In genomic region chr17:23694491-23694890, GRCm38 (mm10) we compare ENCODE assay signal across 29 mouse cellular contexts. TPM values are rescaled to one million over a fixed set of nuclear protein-coding genes. Genes with fewer than 3 reads are reported as not detected.
DNase-seq lines count a peak whose midpoint lies in the region; ATAC-seq and TF ChIP-seq lines count a peak whose summit lies in the region.
"Had no signal": no experiment of that assay in that cellular context is flagged by ENCODE, and none has a peak within 500 bp of the region (broad histone marks: within the 10 kb centered on the region; RNA-seq: fewer than 3 reads in every experiment).

No protein-coding gene starts in this region.

- no peak overlapping the region for H3K4me3 ChIP-seq in intestine, embryonic 14.5 days (ENCODE audit: low read depth, low read length)
- H3K4me3 ChIP-seq in intestine, postnatal 0 days (ENCODE audit: low read depth, low read length) = no peak overlapping the region
- H3K4me3 ChIP-seq in lung, embryonic 16.5 days (ENCODE audit: low read length) = no peak overlapping the region
- no peak overlapping the region for H3K4me3 ChIP-seq in embryonic facial prominence, embryonic 10.5 days
- no peak overlapping the region for H3K4me3 ChIP-seq in layer of hippocampus, adult 2 months
- H3K4me3 ChIP-seq: forebrain, embryonic 10.5 days; heart, embryonic 10.5 days; hindbrain, embryonic 10.5 days; left cerebral cortex, adult 2 months had no signal

- no peaks in the 10 kb centered on the region; the same call in 1 of the 2 replicates for H3K4me1 ChIP-seq in intestine, embryonic 14.5 days (replicated peaks; ENCODE audit: control insufficient read depth, insufficient read depth, low read length)
- no peaks in the 10 kb centered on the region for H3K4me1 ChIP-seq in intestine, postnatal 0 days (replicated peaks; ENCODE audit: control insufficient read depth, insufficient read depth, low read length)
- peaks cover 12% of the 10 kb centered on the region for H3K4me1 ChIP-seq in lung, embryonic 16.5 days (replicated peaks; ENCODE audit: control insufficient read depth, insufficient read depth, low read length)
- H3K4me1 ChIP-seq in embryonic facial prominence, embryonic 10.5 days = peaks cover 46% of the 10 kb centered on the region

- no peaks in the 10 kb centered on the region for H3K36me3 ChIP-seq in intestine, embryonic 14.5 days (ENCODE audit: control insufficient read depth, insufficient read depth, low read length)
- H3K36me3 ChIP-seq in intestine, postnatal 0 days (ENCODE audit: control insufficient read depth, insufficient read depth) = no peaks in the 10 kb centered on the region
- H3K36me3 ChIP-seq in lung, embryonic 16.5 days (ENCODE audit: control insufficient read depth, insufficient read depth, low read length) = no peaks in the 10 kb centered on the region
- no peaks in the 10 kb centered on the region for H3K36me3 ChIP-seq in embryonic facial prominence, embryonic 10.5 days (replicated peaks)
- H3K36me3 ChIP-seq: forebrain, embryonic 10.5 days; heart, embryonic 10.5 days; hindbrain, embryonic 10.5 days had no signal

- peak; percentile 70 for ATAC-seq in intestine, embryonic 14.5 days (replicated peaks; ENCODE audit: low FRiP score, low TSS enrichment, low read depth)
- no peak for ATAC-seq in intestine, postnatal 0 days
- peak; percentile 38; the same call in 1 of the 2 replicates for ATAC-seq in lung, embryonic 16.5 days (ENCODE audit: low read depth)
- ATAC-seq: forebrain, embryonic 16.5 days; hindbrain, embryonic 16.5 days had no signal

- H3K4me2 ChIP-seq in intestine, embryonic 14.5 days (ENCODE audit: low read length) = no peak overlapping the region
- H3K4me2 ChIP-seq in intestine, postnatal 0 days (replicated peaks; ENCODE audit: low read depth) = no peak overlapping the region
- H3K4me2 ChIP-seq in lung, embryonic 16.5 days (ENCODE audit: low read depth, low read length) = no peak overlapping the region

- H3K9me3 ChIP-seq in intestine, embryonic 14.5 days (ENCODE audit: control insufficient read depth, low read length) = no peaks in the 10 kb centered on the region
- no peaks in the 10 kb centered on the region for H3K9me3 ChIP-seq in intestine, postnatal 0 days (ENCODE audit: control insufficient read depth)
- H3K9me3 ChIP-seq in lung, embryonic 16.5 days (ENCODE audit: control insufficient read depth, low read length) = no peaks in the 10 kb centered on the region
- H3K9me3 ChIP-seq in embryonic facial prominence, embryonic 10.5 days = no peaks in the 10 kb centered on the region
- H3K9me3 ChIP-seq: forebrain, embryonic 10.5 days; heart, embryonic 10.5 days; hindbrain, embryonic 10.5 days had no signal

- no peak overlapping the region for H3K27ac ChIP-seq in intestine, embryonic 14.5 days (ENCODE audit: low read depth)
- no peak overlapping the region for H3K27ac ChIP-seq in intestine, postnatal 0 days (ENCODE audit: low read depth, low read length)
- peak overlapping the region; percentile 68 for H3K27ac ChIP-seq in lung, embryonic 16.5 days (ENCODE audit: low read length)
- 0 out of 2 replicates have a peak overlapping the region, but pooled peaks have one; percentile 36 for H3K27ac ChIP-seq in embryonic facial prominence, embryonic 10.5 days (replicated peaks)
- H3K27ac ChIP-seq in layer of hippocampus, adult 2 months = no peak overlapping the region
- H3K27ac ChIP-seq: forebrain, embryonic 10.5 days; heart, embryonic 10.5 days; hindbrain, embryonic 10.5 days; left cerebral cortex, adult 2 months had no signal

- no peak for DNase-seq in intestine, embryonic 14.5 days (ENCODE audit: low spot score)
- DNase-seq in lung, adult 18-20 months = no peak
- peak; percentile 22 for DNase-seq in embryonic facial prominence, embryonic 10.5 days (ENCODE audit: low spot score)
- no peak for DNase-seq in heart, postnatal 10 days
- DNase-seq in right cerebral cortex, adult 2 months (ENCODE audit: low spot score in 2 of 2) = no peak
- no peak for DNase-seq in layer of hippocampus, adult 2 months (ENCODE audit: low spot score in 2 of 2)
- DNase-seq: adrenal gland, postnatal 14 days; cerebellum, adult 2 months; cerebellum, postnatal 36 days; gastrocnemius, postnatal 10 days; kidney, adult 2 months; kidney, postnatal 4 days; left cerebral cortex, postnatal 4 days; lung, postnatal 4 days; midbrain, embryonic 14.5 days had no signal

- TF ChIP-seq CTCF in intestine, postnatal 0 days (IDR thresholded peaks at IDR 0.05; ENCODE audit: low read depth) = no peak
- TF ChIP-seq CTCF in layer of hippocampus, adult 2 months (conservative IDR thresholded peaks at IDR 0.05) = no peak

- 62% methylated on average over 1 of the region's 1 CpGs for WGBS in intestine, embryonic 14.5 days
- WGBS in intestine, postnatal 0 days = 50% methylated on average over 1 of the region's 1 CpGs
- WGBS in lung, embryonic 16.5 days = 44% methylated on average over 1 of the region's 1 CpGs
- WGBS in embryonic facial prominence, embryonic 10.5 days = 65% methylated on average over 1 of the region's 1 CpGs

- intact Hi-C loops in heart, postnatal 10 days (cut with DNase I) = no loop called here

- H3K9ac ChIP-seq in intestine, embryonic 14.5 days (ENCODE audit: low read length) = no peak overlapping the region
- H3K9ac ChIP-seq in intestine, postnatal 0 days (ENCODE audit: low read depth, low read length) = no peak overlapping the region
- H3K9ac ChIP-seq in lung, embryonic 16.5 days (ENCODE audit: low read length) = no peak overlapping the region

- peaks cover 10% of the 10 kb centered on the region; the same call in 1 of the 2 replicates for H3K27me3 ChIP-seq in intestine, embryonic 14.5 days (replicated peaks; ENCODE audit: control insufficient read depth, insufficient read depth, low read length)
- H3K27me3 ChIP-seq in intestine, postnatal 0 days (replicated peaks; ENCODE audit: control insufficient read depth, insufficient read depth, low read length) = peaks cover 3% of the 10 kb centered on the region; the same call in 1 of the 2 replicates
- peaks cover 8% of the 10 kb centered on the region for H3K27me3 ChIP-seq in lung, embryonic 16.5 days (ENCODE audit: control insufficient read depth, insufficient read depth, low read depth, low read length)
- H3K27me3 ChIP-seq in embryonic facial prominence, embryonic 10.5 days (replicated peaks; ENCODE audit: low read depth, poor library complexity, severe bottlenecking) = peaks cover 30% of the 10 kb centered on the region

RNA-seq across cellular contexts. Expression of gene Cldn9, which starts 10.7 kb away (rescaled TPM):
- 1.1 and 1.3 TPM in 2 replicates for polyA plus RNA-seq in intestine, embryonic 14.5 days (2014; fragmentation: Nextera tagmentation; extraction: Ambion mirVana)
- polyA plus RNA-seq in intestine, postnatal 0 days (2015; fragmentation: Nextera tagmentation; extraction: Ambion mirVana) = 0.23 and 0.34 TPM in 2 replicates
- 2.4 and 2.6 TPM in 2 replicates for polyA plus RNA-seq in lung, embryonic 16.5 days (2015; fragmentation: Nextera tagmentation; extraction: Ambion mirVana)
- polyA plus RNA-seq in embryonic facial prominence, embryonic 10.5 days (2016; fragmentation: Nextera tagmentation; extraction: Ambion mirVana) = 10.5 and 13.5 TPM in 2 replicates
- total RNA-seq in heart, postnatal 10 days (2021) = not detected
- under 1 TPM in 1 of 2 experiments, not detected in 1; 0.25 TPM for total RNA-seq in layer of hippocampus, adult 2 months (2021)
- total RNA-seq: adrenal gland, postnatal 14 days; granulocyte monocyte progenitor cell, adult 5-6 weeks; liver, adult 2 months; megakaryocyte-erythroid progenitor cell, adult 5-6 weeks had no signal
- polyA plus RNA-seq: liver, adult 2 months; liver, embryonic 16.5 days; urinary bladder, adult 2 months had no signal

RNA-seq across cellular contexts. Expression of gene Cldn6, which starts 15.4 kb away (rescaled TPM):
- 88.4 and 97.9 TPM in 2 replicates for polyA plus RNA-seq in intestine, embryonic 14.5 days (2014; fragmentation: Nextera tagmentation; extraction: Ambion mirVana)
- 0.38 and 0.42 TPM in 2 replicates for polyA plus RNA-seq in intestine, postnatal 0 days (2015; fragmentation: Nextera tagmentation; extraction: Ambion mirVana)
- 196 and 206 TPM in 2 replicates for polyA plus RNA-seq in lung, embryonic 16.5 days (2015; fragmentation: Nextera tagmentation; extraction: Ambion mirVana)
- 77.2 and 81.3 TPM in 2 replicates for polyA plus RNA-seq in embryonic facial prominence, embryonic 10.5 days (2016; fragmentation: Nextera tagmentation; extraction: Ambion mirVana)
- not detected for total RNA-seq in heart, postnatal 10 days (2021)
- total RNA-seq in layer of hippocampus, adult 2 months (2021) = not detected
- total RNA-seq: gastrocnemius, postnatal 10 days; left cerebral cortex, adult 2 months; liver, adult 2 months; megakaryocyte-erythroid progenitor cell, adult 5-6 weeks had no signal
- polyA plus RNA-seq: midbrain, embryonic 14.5 days; neural tube, embryonic 14.5 days; urinary bladder, adult 2 months had no signal

RNA-seq across cellular contexts. Expression of gene Tnfrsf12a, which starts 17.2 kb away (rescaled TPM):
- 23.3 and 24.4 TPM in 2 replicates for polyA plus RNA-seq in intestine, embryonic 14.5 days (2014; fragmentation: Nextera tagmentation; extraction: Ambion mirVana)
- polyA plus RNA-seq in intestine, postnatal 0 days (2015; fragmentation: Nextera tagmentation; extraction: Ambion mirVana) = 46.6 and 50.9 TPM in 2 replicates
- 22.0 and 23.1 TPM in 2 replicates for polyA plus RNA-seq in lung, embryonic 16.5 days (2015; fragmentation: Nextera tagmentation; extraction: Ambion mirVana)
- 4.6 and 6.4 TPM in 2 replicates for polyA plus RNA-seq in embryonic facial prominence, embryonic 10.5 days (2016; fragmentation: Nextera tagmentation; extraction: Ambion mirVana)
- 100 to 1,000 TPM; 138 to 142 TPM for total RNA-seq in heart, postnatal 10 days (2021)
- total RNA-seq in layer of hippocampus, adult 2 months (2021) = 1 to 10 TPM; 5.5 to 6.3 TPM

RNA-seq across cellular contexts. Expression of gene Thoc6, which starts 20.8 kb away (rescaled TPM):
- 45.8 and 50.2 TPM in 2 replicates for polyA plus RNA-seq in intestine, embryonic 14.5 days (2014; fragmentation: Nextera tagmentation; extraction: Ambion mirVana)
- 14.7 and 15.5 TPM in 2 replicates for polyA plus RNA-seq in intestine, postnatal 0 days (2015; fragmentation: Nextera tagmentation; extraction: Ambion mirVana)
- 49.2 and 50.3 TPM in 2 replicates for polyA plus RNA-seq in lung, embryonic 16.5 days (2015; fragmentation: Nextera tagmentation; extraction: Ambion mirVana)
- 70.9 and 72.2 TPM in 2 replicates for polyA plus RNA-seq in embryonic facial prominence, embryonic 10.5 days (2016; fragmentation: Nextera tagmentation; extraction: Ambion mirVana)
- total RNA-seq in heart, postnatal 10 days (2021) = 10 to 100 TPM; 21.0 to 21.1 TPM
- total RNA-seq in layer of hippocampus, adult 2 months (2021) = 1 to 10 TPM; 7.1 to 7.6 TPM

RNA-seq across cellular contexts. Expression of gene Hcfc1r1, which starts 21.1 kb away (rescaled TPM):
- 83.3 and 84.8 TPM in 2 replicates for polyA plus RNA-seq in intestine, embryonic 14.5 days (2014; fragmentation: Nextera tagmentation; extraction: Ambion mirVana)
- polyA plus RNA-seq in intestine, postnatal 0 days (2015; fragmentation: Nextera tagmentation; extraction: Ambion mirVana) = 131 and 136 TPM in 2 replicates
- 88.4 and 90.6 TPM in 2 replicates for polyA plus RNA-seq in lung, embryonic 16.5 days (2015; fragmentation: Nextera tagmentation; extraction: Ambion mirVana)
- 30.4 and 39.7 TPM in 2 replicates for polyA plus RNA-seq in embryonic facial prominence, embryonic 10.5 days (2016; fragmentation: Nextera tagmentation; extraction: Ambion mirVana)
- 100 to 1,000 TPM; 218 to 220 TPM for total RNA-seq in heart, postnatal 10 days (2021)
- 100 to 1,000 TPM; 110 to 118 TPM for total RNA-seq in layer of hippocampus, adult 2 months (2021)

Comparison
In these comparisons a context has a peak if more than half of its experiments do, and no peak if none do; other contexts are left out.
1. RNA of gene Cldn6, which starts 15.4 kb away (polyA plus RNA-seq): 196 to 206 TPM in lung, embryonic 16.5 days, 88.4 to 97.9 TPM in intestine, embryonic 14.5 days and 77.2 to 81.3 TPM in embryonic facial prominence, embryonic 10.5 days; 0.38 to 0.42 TPM in intestine, postnatal 0 days; every median in the first group is over 10 times any median in the second.
2. H3K27ac ChIP-seq: peak in lung, embryonic 16.5 days (single experiment) and embryonic facial prominence, embryonic 10.5 days (single experiment); none in intestine, embryonic 14.5 days (single experiment), intestine, postnatal 0 days (single experiment) and layer of hippocampus, adult 2 months (single experiment).